Mouse (Mus musculus) CH12.LX (cell line): ENCODE measurements around the gene Ick. TPM values are rescaled to one million over a fixed set of nuclear protein-coding genes. Genes with fewer than 3 reads are reported as not detected.

Experiments used
- DNase-seq: peaks from one replicate; pipeline ENCODE4 v3.0.0-alpha.2; 2013; ENCODE audit errors: extremely low read depth
- H3K27ac ChIP-seq: 2 replicates; pipeline ENCODE4 v1.5.1; 2012; ENCODE audit warnings: low read depth, mild to moderate bottlenecking, control low read depth, moderate library complexity; ENCODE audit not compliant: insufficient read depth
- H3K27me3 ChIP-seq: replicated peaks from 2 replicates; pipeline ENCODE3; 2012; ENCODE audit warnings: inconsistent platforms
- H3K36me3 ChIP-seq, 2 experiments: replicated peaks in 1 of 2; 2 replicates each; pipeline versions ENCODE3 to v1.6.1; 2012; ENCODE audit warnings: inconsistent platforms in 1 of 2, low read length in 1 of 2, mild to moderate bottlenecking in 1 of 2, mixed read lengths in 1 of 2, moderate library complexity in 1 of 2; ENCODE audit not compliant: control insufficient read depth in 1 of 2, insufficient read depth in 1 of 2
- H3K4me1 ChIP-seq, 2 experiments: 2 replicates each; pipeline ENCODE4 v1.6.1; 2012; ENCODE audit warnings: inconsistent platforms in 1 of 2, moderate library complexity in 1 of 2; ENCODE audit not compliant: insufficient read depth in 2 of 2, control insufficient read depth in 1 of 2
- H3K4me2 ChIP-seq: 2 replicates; pipeline ENCODE4 v1.6.1; 2012; ENCODE audit warnings: low read depth, mild to moderate bottlenecking, control low read depth; ENCODE audit not compliant: poor library complexity, insufficient read depth, severe bottlenecking
- H3K4me3 ChIP-seq, 3 experiments: fragments of 150-350 bp in 1 of 3; sonication (generic) in 1 of 3; replicated peaks in 1 of 3; 2 replicates each; pipeline versions ENCODE3 to v1.5.1; 2011 to 2012; ENCODE audit warnings: low read depth in 2 of 3, low read length in 2 of 3, mild to moderate bottlenecking in 2 of 3, moderate library complexity in 2 of 3, control low read depth in 1 of 3, improper control_type of control experiment in 1 of 3, inconsistent platforms in 1 of 3, mixed read lengths in 1 of 3; ENCODE audit not compliant: poor library complexity in 1 of 3
- H3K79me2 ChIP-seq: replicated peaks from 2 replicates; pipeline ENCODE4 v1.6.1; 2012; ENCODE audit warnings: mild to moderate bottlenecking, moderate library complexity; ENCODE audit not compliant: control insufficient read depth, poor library complexity, insufficient read depth, severe bottlenecking; ENCODE audit errors: extremely low read depth
- H3K9ac ChIP-seq: 2 replicates; pipeline ENCODE4 v1.6.1; 2012; ENCODE audit warnings: low read depth, mild to moderate bottlenecking, control low read depth, moderate library complexity; ENCODE audit not compliant: insufficient read depth
- H3K9me3 ChIP-seq: replicated peaks from 2 replicates; pipeline ENCODE3; 2012; ENCODE audit warnings: low read length, inconsistent platforms, mixed read lengths
- CHD2 ChIP-seq: IDR thresholded peaks from 2 replicates; pipeline ENCODE4 v1.6.1; 2011; ENCODE audit warnings: low read length, improper control_type of control experiment
- CTCF ChIP-seq, 2 experiments: IDR thresholded peaks in 1 of 2; conservative IDR thresholded peaks in 1 of 2; 2 replicates each; pipeline ENCODE4 v1.5.1; 2011 to 2012; ENCODE audit warnings: low read depth in 2 of 2, low read length in 2 of 2, improper control_type of control experiment in 1 of 2, inconsistent platforms in 1 of 2, mild to moderate bottlenecking in 1 of 2, moderate library complexity in 1 of 2
- E2F4 ChIP-seq: IDR thresholded peaks from 2 replicates; pipeline ENCODE4 v1.6.1; 2011; ENCODE audit warnings: low read depth, low read length, improper control_type of control experiment; ENCODE audit not compliant: insufficient replicate concordance
- EP300 ChIP-seq: IDR thresholded peaks from 2 replicates; pipeline ENCODE4 v1.6.1; 2011; ENCODE audit warnings: low read length, improper control_type of control experiment
- GABPA ChIP-seq: IDR thresholded peaks from 2 replicates; pipeline ENCODE4 v1.6.1; 2012; ENCODE audit warnings: low read depth, low read length, improper control_type of control experiment, inconsistent platforms; ENCODE audit not compliant: insufficient replicate concordance
- IRF4 ChIP-seq: IDR thresholded peaks from 2 replicates; pipeline ENCODE4 v1.6.1; 2014; ENCODE audit warnings: low read depth, mild to moderate bottlenecking, inconsistent platforms, low read length, improper control_type of control experiment
- JUN ChIP-seq: IDR thresholded peaks from 2 replicates; pipeline ENCODE4 v1.6.1; 2011; ENCODE audit warnings: low read depth, mild to moderate bottlenecking, low read length, improper control_type of control experiment, moderate library complexity; ENCODE audit not compliant: insufficient read depth
- MAFK ChIP-seq: IDR thresholded peaks from 2 replicates; pipeline ENCODE4 v1.6.1; 2011; ENCODE audit warnings: low read length, improper control_type of control experiment; ENCODE audit not compliant: insufficient replicate concordance
- MXI1 ChIP-seq: IDR thresholded peaks from 2 replicates; pipeline ENCODE4 v1.6.1; 2011; ENCODE audit warnings: mild to moderate bottlenecking, low read depth, low read length, improper control_type of control experiment
- MYC ChIP-seq: IDR thresholded peaks from 2 replicates; pipeline ENCODE4 v1.6.1; 2011; ENCODE audit warnings: low read depth, mild to moderate bottlenecking, improper control_type of control experiment, low read length
- NRF1 ChIP-seq: IDR thresholded peaks from 2 replicates; pipeline ENCODE4 v1.6.1; 2014; ENCODE audit warnings: low read depth, mild to moderate bottlenecking, inconsistent platforms, low read length, improper control_type of control experiment, moderate library complexity
- RAD21 ChIP-seq: IDR thresholded peaks from 2 replicates; pipeline ENCODE4 v1.6.1; 2011; ENCODE audit warnings: low read depth, mild to moderate bottlenecking, low read length, improper control_type of control experiment, moderate library complexity
- RCOR1 ChIP-seq: conservative IDR thresholded peaks from 2 replicates; pipeline ENCODE4 v1.6.1; 2012; ENCODE audit warnings: low read depth, mild to moderate bottlenecking, inconsistent platforms, low read length, improper control_type of control experiment
- SMC3 ChIP-seq: IDR thresholded peaks from 2 replicates; pipeline ENCODE4 v1.6.1; 2011; ENCODE audit warnings: low read depth, low read length, improper control_type of control experiment
- UBTF ChIP-seq: IDR thresholded peaks from 2 replicates; pipeline ENCODE4 v1.6.1; 2012; ENCODE audit warnings: low read depth, mild to moderate bottlenecking, inconsistent platforms, low read length, improper control_type of control experiment, moderate library complexity
- USF1 ChIP-seq: IDR thresholded peaks from 2 replicates; pipeline ENCODE4 v1.6.1; 2014; ENCODE audit warnings: low read depth, mild to moderate bottlenecking, inconsistent platforms, low read length, improper control_type of control experiment
- ZKSCAN1 ChIP-seq: IDR thresholded peaks from 2 replicates; pipeline ENCODE4 v1.6.1; 2012; ENCODE audit warnings: low read depth, inconsistent platforms, low read length, improper control_type of control experiment, borderline replicate concordance
- dilution Hi-C: fragments of 300-500 bp; cut with MboI; formaldehyde crosslinking; loops from 2 replicates; pipeline ENCODE4 v1.14.3; 2020; ENCODE audit warnings: low sequenced_read_pairs; ENCODE audit not compliant: extremely low pct_unique_long_range_greater_than_20kb, extremely low pct_ligation_motif_present
- in situ Hi-C: fragments of 300-500 bp; cut with MboI; formaldehyde crosslinking; loops from 3 replicates; pipeline ENCODE4 v1.14.3; 2019; ENCODE audit warnings: low sequenced_read_pairs, low pct_ligation_motif_present, low pct_unique_long_range_greater_than_20kb, mixed read lengths
- polyA plus RNA-seq: library from polyadenylated mRNA; unstranded; fragments of >175 nt; gene quantifications from 2 replicates; pipeline ENCODE4 v1.2.1, GENCODE M21; 2012; ENCODE audit warnings: low read depth; ENCODE audit not compliant: insufficient read length
- total RNA-seq, 2 experiments: library from RNA; depleted of rRNA; stranded (reverse); fragments of 300-350 nt in 1 of 2; fragments of >200 nt in 1 of 2; gene quantifications; 2 replicates each; pipeline ENCODE4 v1.2.3; 2012 to 2014

Gene Ick
- total and polyA plus RNA-seq, 3 experiments: 4.5 to 7.1 (median 4.8) TPM

- Histone ChIP-seq H3K4me3 (no peak overlapping the region), H3K27me3 (no peaks in the 10 kb centered on the region), H3K79me2 (no peaks in the 10 kb centered on the region)
- no peak for DNase-seq
- TF ChIP-seq SMC3 (peak; percentile 35; the same call in 1 of the 2 replicates), CTCF (conservative IDR thresholded peaks at IDR 0.05 in 1 of 2, IDR thresholded peaks at IDR 0.05 in 1 of 2; ENCODE audit: low read depth in 2 of 2, low read length in 2 of 2) (peak in 1 of 2 experiments; percentile 54; a peak in 2 of 4 replicates), USF1 (no peak), CHD2 (no peak), RAD21 (peak; percentile 34)
- TF ChIP-seq, all 38 proteins: peak for 3
- peaks cover 0 to 11% of the 10 kb centered on the region in 2 experiments; a peak in 2 of 4 replicates for H3K4me1 ChIP-seq
- H3K36me3 ChIP-seq: peaks cover 43 to 79% of the 10 kb centered on the region in 2 experiments
- dilution Hi-C loops (no loop called here), in situ Hi-C loops (no loop called here)
- H3K27ac ChIP-seq: no peak overlapping the region
- no peak overlapping the region for H3K4me2 ChIP-seq
- H3K9me3 ChIP-seq: peaks cover 11% of the 10 kb centered on the region
- H3K9ac ChIP-seq: no peak overlapping the region
Observed at GRCm38 (mm10) chr9:78096376-78096775, 12.6 kb upstream of the Ick start.

GRCm38 (mm10) chr9:78100956-78101355, 8.0 kb upstream of the Ick start:
- H3K4me1 ChIP-seq: peaks cover 0 to 29% of the 10 kb centered on the region in 2 experiments; a peak in 2 of 4 replicates
- dilution Hi-C loops (no loop called here), in situ Hi-C loops (no loop called here)
- no peaks in the 10 kb centered on the region; the same call in 1 of the 2 replicates for H3K79me2 ChIP-seq
- H3K4me2 ChIP-seq: no peak overlapping the region
- no peak overlapping the region for H3K27ac ChIP-seq
- H3K9me3 ChIP-seq: peaks cover 11% of the 10 kb centered on the region
- TF ChIP-seq MXI1 (no peak), UBTF (no peak), EP300 (no peak), E2F4 (no peak), JUN (no peak), IRF4 (no peak), ZKSCAN1 (no peak), GABPA (no peak), MYC (no peak), MAFK (no peak), RCOR1 (no peak), NRF1 (no peak)
- H3K4me3 ChIP-seq: no peak overlapping the region
- H3K9ac ChIP-seq: no peak overlapping the region
- no peak for DNase-seq
- peaks cover 36 to 65% of the 10 kb centered on the region in 2 experiments for H3K36me3 ChIP-seq
- H3K27me3 ChIP-seq: no peaks in the 10 kb centered on the region
